Mouse (Mus musculus) layer of hippocampus, adult 2 months (tissue): ENCODE data around the gene Bace2. TPM values are rescaled to one million over a fixed set of nuclear protein-coding genes. Genes with fewer than 3 reads are reported as not detected.

Source experiments
- DNase-seq, 2 experiments: peaks; one replicate each; pipeline ENCODE4 v3.0.0; 2022; ENCODE audit warnings: low spot score in 2 of 2
- H3K27ac ChIP-seq: fragments of 200-600 bp; 2 replicates; pipeline ENCODE4 v1.8.1; 2022
- H3K4me3 ChIP-seq: fragments of 200-600 bp; 2 replicates; pipeline ENCODE4 v1.8.1; 2022; ENCODE audit warnings: mild to moderate bottlenecking
- CTCF ChIP-seq: fragments of 200-600 bp; conservative IDR thresholded peaks from 2 replicates; pipeline ENCODE4 v1.8.1; 2022; ENCODE audit warnings: antibody characterized with exemption, mild to moderate bottlenecking, moderate library complexity
- long read RNA-seq, 2 experiments: library from polyadenylated mRNA; stranded (forward); transcript quantifications; one replicate each; pipeline ENCODE4 v2.0.0; 2021; ENCODE audit warnings: borderline mapping rate in 2 of 2
- total RNA-seq, 2 experiments: library from RNA; stranded (reverse); gene quantifications; 2 replicates each; pipeline ENCODE4 v1.2.3; 2021

Gene Bace2
- total RNA-seq: 1 to 10 TPM; 1.3 to 3.9 TPM
- long read RNA-seq, experiment 1, full-length matches to known transcripts: 1 of 2 reads
- long read RNA-seq, experiment 1, partial matches to known transcripts: 1 of 2 reads
- long read RNA-seq, experiment 1, other reads (novel, unspliced or antisense): 0 of 2 reads
- long read RNA-seq, experiment 2, full-length matches to known transcripts: 2 of 2 reads
- long read RNA-seq, experiment 2, partial matches to known transcripts: 0 of 2 reads
- long read RNA-seq, experiment 2, other reads (novel, unspliced or antisense): 0 of 2 reads

DNA sequence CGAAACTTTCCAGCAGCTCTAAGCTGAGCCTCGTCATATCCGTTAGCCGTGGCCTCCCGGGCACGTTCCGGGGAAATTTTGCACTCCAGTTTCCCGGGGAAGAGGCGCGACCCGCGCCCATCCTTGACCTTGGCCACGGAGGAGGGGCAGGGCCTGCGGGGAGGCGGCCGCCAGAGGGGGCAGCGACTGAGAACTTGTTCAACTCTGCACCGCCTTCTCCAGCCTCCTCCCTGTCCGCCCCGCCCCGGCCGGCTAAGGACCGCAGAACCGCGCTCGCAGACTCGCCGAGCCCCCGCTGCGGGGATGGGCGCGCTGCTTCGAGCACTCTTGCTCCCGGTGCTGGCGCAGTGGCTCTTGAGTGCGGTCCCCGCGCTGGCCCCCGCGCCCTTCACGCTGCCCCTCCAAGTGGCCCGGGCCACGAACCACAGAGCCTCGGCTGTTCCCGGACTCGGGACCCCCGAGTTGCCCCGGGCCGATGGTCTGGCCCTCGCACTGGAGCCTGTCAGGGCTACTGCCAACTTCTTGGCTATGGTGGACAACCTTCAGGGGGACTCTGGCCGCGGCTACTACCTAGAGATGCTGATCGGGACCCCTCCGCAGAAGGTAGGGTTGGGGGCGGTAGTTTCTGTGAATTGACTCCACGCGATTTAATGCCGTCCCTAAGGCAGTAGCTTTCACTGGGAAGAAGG, at the start of gene Bace2:
Bace2 (plus strand) TSS at position 244 of the 689 bp plus-strand sequence.
- H3K27ac ChIP-seq: no peak within 1 kb of the TSS
- TF ChIP-seq CTCF: peak; percentile 73
- H3K4me3 ChIP-seq: peak within 1 kb of the TSS; percentile 70
- DNase-seq: peak in 1 of 2 experiments; percentile 26

DNA sequence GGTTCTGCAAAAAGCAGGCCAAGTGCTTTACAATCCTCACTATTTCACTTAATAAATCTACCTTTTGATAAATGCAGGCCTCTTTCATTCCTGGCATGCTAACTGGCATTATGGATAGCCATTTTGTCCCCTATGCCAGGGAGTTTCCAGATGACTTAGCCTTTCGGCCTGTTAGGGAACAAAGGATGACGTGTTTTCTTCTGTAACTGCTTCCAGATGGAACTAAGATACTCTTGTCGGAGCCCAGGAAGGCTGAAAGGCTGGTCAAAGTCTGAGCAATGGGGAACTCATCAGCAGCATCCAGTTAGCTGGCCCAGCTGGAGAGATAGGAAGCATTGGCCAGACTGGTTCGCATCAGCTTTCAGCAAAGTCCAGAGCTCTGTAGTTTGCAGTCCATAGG, 48.9 kb upstream of the Bace2 start:
- no peak overlapping the region for H3K4me3 ChIP-seq
- H3K27ac ChIP-seq: no peak overlapping the region
- TF ChIP-seq CTCF: no peak
- no peak for DNase-seq

DNA sequence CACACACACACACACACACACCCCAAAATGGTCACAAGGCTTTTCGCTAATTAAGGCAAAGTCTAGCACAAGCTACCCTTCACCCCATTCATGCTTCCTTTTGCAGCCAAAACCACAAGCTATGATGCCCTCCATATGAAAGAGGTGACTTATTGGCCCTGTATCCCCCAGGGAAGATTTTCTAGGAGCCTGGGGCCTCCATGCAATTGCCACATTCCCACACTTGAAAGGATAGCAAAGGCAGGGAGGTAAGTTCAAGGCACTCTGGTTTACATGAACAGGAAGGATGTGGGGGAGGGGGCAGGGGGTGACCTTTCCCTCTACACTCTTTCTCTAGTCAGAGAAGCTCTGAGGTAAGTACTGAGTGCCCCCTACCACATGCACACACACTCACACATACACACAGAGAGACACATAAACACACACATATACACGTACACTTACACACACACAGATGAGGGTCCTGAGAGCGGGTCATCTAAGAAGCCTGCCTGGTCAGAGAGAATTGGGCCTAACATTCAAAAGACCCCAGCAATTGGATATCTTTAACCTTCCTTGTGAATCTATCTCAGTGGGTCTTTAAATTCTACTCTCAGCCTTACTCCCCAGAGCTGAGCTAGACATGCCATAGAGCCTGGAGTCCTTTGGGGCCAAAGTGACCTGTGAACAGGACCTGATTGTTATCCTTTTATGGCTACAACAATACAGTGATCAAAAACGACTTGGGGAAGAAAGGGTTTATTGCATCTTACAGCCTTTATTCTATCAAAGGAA, 46.6 kb upstream of the Bace2 start:
- no peak for TF ChIP-seq CTCF
- H3K4me3 ChIP-seq: no peak overlapping the region
- no peak overlapping the region for H3K27ac ChIP-seq
- DNase-seq: no peak

DNA sequence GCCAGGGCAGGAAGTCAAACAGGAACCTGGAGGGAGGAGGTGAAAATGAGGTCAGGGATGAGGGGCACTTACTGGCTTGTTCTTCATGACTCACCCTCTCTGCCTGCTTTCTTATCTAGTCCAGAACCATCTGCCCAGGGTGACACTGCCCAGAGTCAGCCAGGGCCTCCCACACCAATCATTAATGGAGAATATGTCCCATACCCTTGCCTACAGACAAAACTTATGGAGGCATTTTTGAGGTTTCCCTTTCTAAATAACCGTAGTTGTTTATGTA, 46.0 kb upstream of the Bace2 start:
- H3K4me3 ChIP-seq: no peak overlapping the region
- H3K27ac ChIP-seq: no peak overlapping the region
- no peak for DNase-seq
- no peak for TF ChIP-seq CTCF

DNA sequence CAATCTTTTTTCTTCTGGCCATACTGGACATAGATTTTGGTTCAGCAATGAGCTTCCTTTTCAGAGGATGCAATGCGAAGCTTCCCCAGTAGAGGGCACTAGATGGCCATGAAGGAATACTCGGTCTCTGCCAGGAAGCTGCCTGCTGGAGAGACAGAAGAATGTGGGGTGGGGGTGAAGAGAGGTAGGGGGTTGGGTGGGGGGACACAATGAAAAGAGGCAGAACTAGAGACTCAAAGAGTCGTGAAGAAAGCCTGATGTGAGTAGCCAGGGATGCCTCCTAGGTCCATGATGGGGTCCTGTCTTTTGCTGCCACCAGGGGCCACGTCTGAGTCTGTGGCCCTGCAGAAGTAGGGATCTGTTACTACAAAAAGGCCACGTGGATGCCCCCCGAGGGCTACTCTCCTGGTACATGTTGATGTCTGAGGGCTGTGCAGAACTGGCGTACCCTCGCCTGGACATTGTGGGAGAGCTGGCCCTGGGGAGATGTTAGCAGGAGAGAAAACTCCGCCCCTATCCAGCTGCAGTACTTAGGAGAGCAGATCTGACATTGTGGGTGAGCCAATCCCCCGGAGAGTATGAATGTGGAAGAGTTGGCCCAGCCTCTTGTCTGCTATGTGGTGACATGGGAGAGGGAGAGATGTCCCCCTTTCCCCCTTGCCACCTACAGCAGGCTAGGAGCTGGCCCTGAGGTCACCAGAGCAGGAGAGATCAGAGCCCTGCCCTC, 43.4 kb upstream of the Bace2 start:
- H3K4me3 ChIP-seq: no peak overlapping the region
- peak; percentile 67 to 88 for DNase-seq
- no peak overlapping the region for H3K27ac ChIP-seq
- TF ChIP-seq CTCF: peak; percentile 87

DNA sequence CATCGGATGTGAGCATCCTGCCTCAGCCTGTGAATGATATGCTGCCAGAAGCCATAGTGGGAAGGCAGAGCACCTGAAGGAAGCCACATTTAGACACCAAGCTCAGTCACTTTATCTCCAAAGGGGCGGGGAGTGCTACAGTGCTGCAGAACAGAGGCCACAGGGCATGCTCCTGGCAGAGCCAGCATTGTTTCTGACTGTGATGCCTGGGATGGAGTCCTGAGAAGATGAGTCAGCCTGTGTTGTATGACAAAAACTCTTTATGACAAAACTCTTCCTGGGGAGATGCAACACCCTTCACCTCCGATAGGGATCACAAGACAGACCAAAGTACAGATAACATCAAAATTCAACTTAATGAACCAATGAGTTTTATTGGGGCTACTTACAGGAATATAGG, 35.0 kb upstream of the Bace2 start:
- DNase-seq: no peak
- H3K27ac ChIP-seq: no peak overlapping the region
- no peak overlapping the region for H3K4me3 ChIP-seq
- no peak for TF ChIP-seq CTCF

DNA sequence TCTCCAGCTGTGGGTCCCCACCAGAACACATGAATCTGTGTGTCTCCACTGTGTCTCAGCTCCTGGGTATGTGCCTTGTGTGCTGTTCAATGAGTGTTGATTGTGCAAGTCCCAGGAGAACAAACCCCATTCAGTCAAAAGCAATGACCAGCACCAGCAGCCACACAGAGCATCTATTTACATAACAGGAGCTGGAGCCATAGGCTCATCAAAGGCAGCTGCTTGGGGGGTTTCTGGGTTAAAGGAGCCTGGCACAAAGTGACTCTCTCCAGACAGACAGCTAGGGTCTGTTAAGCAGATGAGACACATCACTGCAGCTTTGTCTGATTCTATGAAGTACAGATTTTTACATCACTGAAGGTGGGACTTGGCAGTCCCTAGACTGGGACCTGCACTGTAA, 33.9 kb upstream of the Bace2 start:
- TF ChIP-seq CTCF: no peak
- no peak overlapping the region for H3K27ac ChIP-seq
- no peak overlapping the region for H3K4me3 ChIP-seq
- DNase-seq: peak in 1 of 2 experiments; percentile 10

DNA sequence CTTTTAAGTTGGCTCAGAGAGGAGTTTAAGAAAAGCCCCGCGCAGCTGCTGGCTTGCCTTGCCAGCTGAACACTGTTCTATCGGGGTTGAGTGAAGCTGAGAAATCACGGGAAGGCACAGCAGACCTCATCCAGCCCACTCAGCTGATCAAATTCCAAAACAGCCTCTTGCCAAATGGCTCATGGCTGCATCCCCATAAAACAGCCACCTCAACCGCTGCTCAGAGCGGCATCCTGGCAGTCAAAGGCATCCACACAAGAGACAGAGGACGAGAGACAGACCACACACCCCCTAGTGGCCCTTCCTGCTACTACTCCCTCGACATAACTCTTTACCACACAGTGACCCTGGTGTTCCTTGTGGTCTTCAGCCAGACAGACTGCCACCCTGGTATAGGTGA, 30.6 kb upstream of the Bace2 start:
- Histone ChIP-seq H3K4me3 (no peak overlapping the region), H3K27ac (no peak overlapping the region)
- peak; percentile 81 for TF ChIP-seq CTCF
- peak; percentile 49 to 55 for DNase-seq

DNA sequence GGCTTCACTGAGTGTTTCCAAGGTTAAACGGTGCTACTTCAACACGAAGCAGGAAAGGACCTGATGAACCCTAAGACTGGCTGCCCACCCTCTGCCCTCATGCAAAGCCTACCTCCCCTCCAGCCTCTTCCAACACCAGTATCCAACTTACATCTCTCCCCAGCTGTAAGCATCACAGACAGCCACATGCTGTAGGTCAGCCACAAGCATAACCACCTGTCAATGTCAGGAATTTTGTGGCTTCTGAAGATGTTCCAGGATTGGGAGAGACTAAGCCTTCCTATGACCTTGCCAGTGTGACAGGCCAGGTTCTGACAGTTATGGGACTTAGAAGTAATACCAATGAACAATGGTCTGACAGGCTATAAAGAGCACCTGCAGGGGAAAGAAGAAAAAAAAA, 27.9 kb upstream of the Bace2 start:
- Histone ChIP-seq H3K4me3 (no peak overlapping the region), H3K27ac (no peak overlapping the region)
- DNase-seq: no peak
- no peak for TF ChIP-seq CTCF

DNA sequence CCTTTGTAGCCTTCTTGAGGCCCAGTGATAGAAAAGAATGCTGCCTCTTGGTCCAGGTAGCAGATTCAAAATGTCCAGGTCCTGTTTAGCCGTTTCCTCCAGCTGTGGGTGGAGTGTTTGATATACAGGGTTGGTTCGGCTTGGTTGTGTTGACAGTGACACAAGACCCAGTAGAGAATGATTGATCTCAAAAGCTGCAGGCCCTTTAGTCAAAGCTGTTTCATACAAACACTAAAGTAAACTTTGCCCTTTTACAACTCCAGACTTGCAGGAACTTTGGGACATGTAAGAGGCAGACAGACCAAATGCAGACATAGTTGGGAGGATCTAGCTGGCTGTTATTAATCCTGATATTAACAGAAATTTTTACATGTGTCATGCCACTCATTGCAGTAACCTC, 3.5 kb upstream of the Bace2 start:
- DNase-seq: no peak
- Histone ChIP-seq H3K27ac (no peak overlapping the region), H3K4me3 (no peak overlapping the region)
- TF ChIP-seq CTCF: no peak

DNA sequence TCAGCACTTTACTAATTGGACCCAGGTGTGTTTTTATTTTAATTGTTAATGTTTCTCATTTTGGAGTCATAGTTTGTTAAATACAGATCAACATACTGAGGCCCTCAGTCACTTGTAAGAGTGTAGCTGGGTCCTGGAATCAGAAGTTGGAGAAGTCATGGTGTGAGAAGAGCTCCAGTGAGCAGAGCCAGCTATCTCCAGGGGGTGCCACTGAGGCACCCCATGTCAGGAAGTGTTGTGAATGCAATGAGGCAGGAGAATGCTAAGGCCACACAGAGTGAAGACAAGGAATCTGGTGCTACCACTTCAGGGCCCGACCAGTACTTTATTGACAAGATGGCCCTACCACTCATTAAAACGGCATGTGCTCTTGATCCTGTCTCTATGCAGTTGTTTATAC, 1.9 kb upstream of the Bace2 start:
- DNase-seq: no peak
- peak; percentile 52 for TF ChIP-seq CTCF
- no peak overlapping the region for H3K4me3 ChIP-seq
- no peak overlapping the region for H3K27ac ChIP-seq

DNA sequence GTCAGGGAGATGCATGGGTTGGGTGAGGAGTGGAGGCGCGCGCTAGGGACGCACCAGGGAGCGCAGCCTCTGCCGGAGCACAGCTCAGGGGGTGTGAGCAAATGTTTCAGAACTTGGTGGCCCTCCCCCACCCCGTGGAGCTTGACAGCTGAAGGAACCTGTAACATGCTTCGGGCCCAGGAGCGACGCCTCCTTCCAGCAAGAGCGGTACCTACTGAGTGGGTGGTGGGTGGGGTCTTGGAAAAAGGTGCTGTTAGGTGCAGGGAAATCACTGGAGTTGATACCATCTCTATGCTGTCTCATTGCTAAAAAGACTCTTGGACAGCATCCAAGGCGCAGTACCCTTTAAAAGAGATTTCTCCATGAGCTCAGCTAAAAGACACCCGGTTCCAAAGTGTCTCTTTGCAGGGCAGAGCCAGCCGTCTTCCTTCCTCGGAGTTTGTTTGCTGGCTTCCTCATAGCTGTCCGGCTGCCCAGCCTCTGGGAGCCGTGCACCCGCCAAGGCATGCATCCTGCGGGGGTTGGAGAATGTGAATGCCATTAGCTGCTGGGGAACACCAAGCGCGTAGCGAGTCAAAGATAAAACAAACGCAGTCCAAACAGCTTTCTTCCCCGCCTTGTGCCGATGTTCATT, 763 bp downstream of the Bace2 start:
- no peak for TF ChIP-seq CTCF

More for the DNA sequence above, 763 bp downstream of the Bace2 start:
- peak in 1 of 2 experiments; percentile 13 for DNase-seq
- Histone ChIP-seq H3K4me3 (peak overlapping the region; percentile 70), H3K27ac (no peak overlapping the region)
